Mouse (Mus musculus) MN1 (cell line): ENCODE results near the gene 1190002N15Rik.

Experiments used
- DNase-seq: peaks from one replicate; pipeline ENCODE4 v3.0.0-alpha.2; 2016; ENCODE audit warnings: low spot score

1190002N15Rik gene

DNA sequence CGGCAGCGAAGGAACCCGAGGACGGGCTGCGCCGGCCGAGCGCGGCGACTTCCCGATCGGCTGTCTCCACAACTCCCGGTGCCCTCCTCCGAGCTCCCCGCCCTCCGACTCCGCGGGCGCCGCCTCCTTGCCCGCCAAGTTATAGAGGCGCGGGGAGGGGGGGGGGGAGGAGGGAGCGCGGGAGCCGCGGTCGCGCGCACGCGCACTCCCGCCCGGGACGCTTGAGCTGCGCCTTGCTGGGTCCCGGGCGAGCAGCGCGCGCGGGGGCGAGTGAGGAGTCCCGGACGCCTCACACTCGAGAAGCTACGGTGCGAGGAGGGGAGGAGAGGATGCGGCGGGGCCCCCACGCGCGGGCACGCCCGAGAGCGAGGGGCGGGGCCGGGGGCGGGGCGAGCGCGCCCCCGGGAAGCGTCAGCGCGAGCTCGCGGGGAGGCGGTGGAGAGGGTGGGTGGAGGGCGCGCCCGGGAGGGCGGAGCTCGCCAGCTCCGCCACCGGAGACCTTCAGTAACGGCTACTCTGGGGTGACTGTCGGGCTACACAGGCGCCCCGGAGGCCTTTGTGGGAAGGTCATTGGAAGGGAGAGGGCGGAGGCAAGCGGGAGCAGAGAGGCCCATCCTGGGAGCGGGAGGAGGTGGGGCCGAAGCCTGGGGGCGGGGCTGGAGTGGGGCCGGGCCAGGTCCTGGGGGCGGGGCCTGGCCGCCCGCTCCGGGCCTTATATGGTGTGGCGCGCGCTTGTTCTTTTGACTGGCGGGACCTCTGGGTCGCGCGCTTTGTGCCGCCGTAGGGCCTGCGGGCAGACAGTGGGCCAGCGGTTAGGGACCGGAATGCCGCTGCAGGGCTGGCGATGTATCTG lies at the start of gene 1190002N15Rik:
1190002N15Rik (minus strand) TSS at position 112 of the 853 bp plus-strand sequence.
- no peak for DNase-seq

DNA sequence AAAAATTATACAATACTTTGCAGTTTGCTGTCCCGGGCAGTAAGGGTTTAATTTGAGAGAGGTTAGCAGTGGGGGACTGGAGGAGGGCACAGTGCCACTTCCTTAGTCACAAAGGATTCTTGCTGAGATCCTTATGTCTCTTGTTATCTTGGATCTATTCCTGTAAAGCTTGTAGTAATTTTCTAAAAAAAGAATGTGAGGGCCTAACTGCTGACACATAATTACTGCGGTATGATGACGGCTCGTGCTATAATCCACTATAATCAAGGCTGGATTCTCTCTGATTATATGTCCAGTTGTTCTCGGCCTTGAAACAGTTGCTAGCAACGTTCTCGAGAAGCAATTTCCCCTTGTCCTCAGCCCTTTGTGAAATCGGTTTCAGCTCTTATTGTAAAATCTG lies 44.4 kb upstream of the 1190002N15Rik start:
- DNase-seq: no peak

GRCm38 (mm10) chr9:94581661-94582060 lies 43.8 kb upstream of the 1190002N15Rik start:
- no peak for DNase-seq

GRCm38 (mm10) chr9:94580071-94580737 lies 42.3 kb upstream of the 1190002N15Rik start:
- no peak for DNase-seq

DNA sequence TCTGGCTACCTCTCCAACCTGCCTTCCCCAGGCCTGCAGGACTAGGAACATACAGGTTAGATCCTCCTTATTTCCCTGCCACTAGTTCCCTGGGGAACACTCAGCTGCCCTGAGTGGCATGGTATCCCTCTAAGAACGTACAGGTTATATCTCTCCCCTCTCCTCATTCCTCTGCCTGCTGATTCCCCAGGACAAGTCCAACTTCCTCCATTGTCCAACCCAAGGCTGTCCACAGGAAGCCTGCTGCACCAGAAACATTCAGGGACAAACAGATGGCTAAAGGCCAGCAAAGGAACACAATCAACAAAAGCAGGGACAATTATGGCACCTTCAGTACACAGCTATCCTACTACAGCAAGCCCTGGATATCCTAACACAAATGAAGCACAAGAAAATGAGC lies 33.9 kb upstream of the 1190002N15Rik start:
- no peak for DNase-seq

GRCm38 (mm10) chr9:94568386-94568785 lies 30.5 kb upstream of the 1190002N15Rik start:
- no peak for DNase-seq

DNA sequence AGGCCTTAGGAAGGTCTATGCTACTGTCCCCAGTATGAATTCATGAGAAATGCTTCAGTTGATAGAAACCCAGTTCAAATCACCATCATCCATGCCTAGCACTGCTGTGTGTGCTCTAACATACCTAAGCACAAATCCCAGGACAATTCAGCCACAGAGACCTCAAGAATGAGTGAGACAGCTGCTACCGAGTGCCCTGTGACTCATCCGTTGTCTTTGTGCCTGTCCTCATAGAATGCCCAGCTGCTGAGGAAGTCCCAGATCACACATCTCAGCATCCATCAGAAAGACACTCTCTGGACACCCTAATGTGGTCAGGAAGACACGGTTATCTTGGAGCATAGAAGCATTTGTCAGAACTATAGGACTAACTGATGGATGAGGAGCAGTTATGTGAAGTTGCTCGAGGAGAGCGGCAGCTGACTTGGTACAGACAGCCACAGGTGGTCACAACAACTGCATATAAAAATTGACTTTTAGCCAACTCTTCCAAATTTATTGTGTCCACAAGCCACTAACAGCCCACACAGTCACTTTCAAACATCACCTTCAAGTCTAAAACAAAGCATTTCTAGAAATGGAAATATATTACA lies 29.9 kb upstream of the 1190002N15Rik start:
- DNase-seq: no peak

DNA sequence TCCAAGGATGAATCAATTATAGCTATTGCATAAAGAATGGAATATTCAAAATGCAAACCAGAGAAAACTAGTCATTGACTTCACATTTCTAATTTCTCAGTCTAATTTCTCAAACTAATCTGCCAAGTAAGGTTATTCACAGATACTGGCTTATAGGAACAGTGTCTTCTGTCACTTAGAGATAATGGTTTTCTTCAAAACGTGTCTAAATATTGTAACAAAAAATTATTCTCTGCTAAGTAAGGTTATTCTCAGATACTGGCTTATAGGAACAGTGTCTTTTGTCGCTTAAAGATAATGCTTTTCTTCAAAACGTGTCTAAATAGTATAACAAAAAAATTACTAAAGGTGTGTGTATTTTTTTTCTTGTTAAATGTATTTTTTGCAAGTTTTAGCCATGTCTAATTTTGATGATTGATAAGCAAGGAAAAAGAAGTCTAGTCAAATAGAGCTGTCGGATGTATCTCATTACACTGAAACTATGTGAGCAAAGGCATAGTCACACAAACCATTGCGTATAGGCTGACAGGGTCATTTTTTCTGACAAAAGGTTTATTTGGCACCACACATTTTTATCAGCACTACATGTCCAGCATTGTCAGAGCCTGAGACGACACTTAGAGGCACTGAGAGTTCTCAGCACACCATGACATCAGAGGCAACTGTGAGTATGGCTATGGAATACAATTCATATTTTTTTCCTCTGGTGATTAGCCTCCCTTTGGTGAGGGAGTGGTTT lies 19.1 kb upstream of the 1190002N15Rik start:
- no peak for DNase-seq

GRCm38 (mm10) chr9:94556249-94556648 lies 18.4 kb upstream of the 1190002N15Rik start:
- DNase-seq: no peak

GRCm38 (mm10) chr9:94550493-94551095 lies 12.7 kb upstream of the 1190002N15Rik start:
- DNase-seq: no peak

DNA sequence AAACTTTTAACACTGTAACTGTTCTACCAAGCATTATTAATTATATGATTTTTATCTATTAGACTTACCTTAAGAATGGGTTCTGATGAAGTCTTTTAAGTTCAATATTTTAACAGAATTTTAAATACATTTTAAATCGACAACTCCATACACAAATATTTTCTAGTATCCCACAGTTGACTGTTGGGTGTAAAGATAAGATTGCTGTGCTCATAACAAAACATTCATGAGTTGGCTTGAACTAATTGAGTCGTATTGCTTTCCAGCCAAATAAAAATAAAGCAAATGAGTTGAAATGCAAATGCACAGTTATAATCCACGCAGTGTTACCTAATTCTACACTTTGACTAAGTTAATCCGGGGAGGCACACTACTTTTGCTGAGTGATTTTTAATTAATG lies 6.0 kb upstream of the 1190002N15Rik start:
- DNase-seq: no peak

- no peak for DNase-seq
Measured at GRCm38 (mm10) chr9:94540343-94541095, 2.6 kb upstream of the 1190002N15Rik start.

- no peak for DNase-seq
Measured at GRCm38 (mm10) chr9:94539346-94539865, 1.5 kb upstream of the 1190002N15Rik start.

GRCm38 (mm10) chr9:94538823-94539143 lies 902 bp upstream of the 1190002N15Rik start:
- no peak for DNase-seq

DNA sequence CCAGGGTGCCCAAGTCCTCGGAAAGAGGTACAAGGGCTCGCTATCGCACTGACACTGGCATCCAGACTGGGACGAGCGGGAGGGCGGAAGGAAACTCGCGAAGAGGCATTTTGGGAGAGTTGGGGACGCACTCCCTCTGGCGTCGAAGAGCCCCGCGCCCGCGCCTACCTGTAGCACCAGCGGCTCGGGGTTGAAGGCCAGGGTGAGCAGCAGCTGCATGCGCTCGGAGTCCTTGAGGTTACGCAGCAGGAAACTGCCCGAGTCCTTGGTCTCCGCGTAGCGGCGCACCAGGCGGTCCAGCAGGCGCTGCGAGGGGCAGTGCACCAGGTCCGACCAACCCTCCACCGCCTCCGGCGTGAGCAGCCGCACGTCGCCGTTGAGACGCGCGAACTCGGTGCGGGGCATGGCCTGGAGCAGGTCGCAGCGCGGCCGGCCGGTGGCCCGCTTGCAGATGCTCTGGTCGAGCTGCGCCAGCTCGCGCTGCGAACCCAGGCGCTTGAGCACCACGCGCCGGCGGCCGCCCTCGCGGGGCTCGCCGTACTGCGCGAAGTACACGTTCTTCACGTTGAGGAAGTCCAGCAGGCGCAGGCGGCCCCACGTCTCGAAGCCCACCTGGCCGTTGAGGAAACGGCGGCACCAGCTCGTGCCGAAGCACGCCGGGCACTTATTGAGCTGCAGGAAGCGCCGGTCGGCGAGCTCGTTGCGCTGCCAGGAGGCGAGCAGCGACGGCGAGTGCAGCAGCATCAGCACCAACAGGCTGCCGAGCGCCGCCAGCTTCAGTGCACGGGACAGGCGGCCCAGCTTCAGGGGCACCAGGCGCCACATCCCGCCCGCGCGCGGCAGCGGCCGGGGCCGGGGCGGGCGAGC lies 597 bp downstream of the 1190002N15Rik start:
- no peak for DNase-seq

GRCm38 (mm10) chr9:94536261-94536905 lies 1.5 kb downstream of the 1190002N15Rik start:
- no peak for DNase-seq

GRCm38 (mm10) chr9:94534795-94535194 lies 3.1 kb downstream of the 1190002N15Rik start:
- no peak for DNase-seq

GRCm38 (mm10) chr9:94534226-94534625 lies 3.7 kb downstream of the 1190002N15Rik start:
- DNase-seq: no peak

- no peak for DNase-seq
Measured at GRCm38 (mm10) chr9:94533641-94534040, 4.2 kb downstream of the 1190002N15Rik start.
